Comparison of ENCODE assay signal across 10 mouse cellular contexts in the genomic region with DNA sequence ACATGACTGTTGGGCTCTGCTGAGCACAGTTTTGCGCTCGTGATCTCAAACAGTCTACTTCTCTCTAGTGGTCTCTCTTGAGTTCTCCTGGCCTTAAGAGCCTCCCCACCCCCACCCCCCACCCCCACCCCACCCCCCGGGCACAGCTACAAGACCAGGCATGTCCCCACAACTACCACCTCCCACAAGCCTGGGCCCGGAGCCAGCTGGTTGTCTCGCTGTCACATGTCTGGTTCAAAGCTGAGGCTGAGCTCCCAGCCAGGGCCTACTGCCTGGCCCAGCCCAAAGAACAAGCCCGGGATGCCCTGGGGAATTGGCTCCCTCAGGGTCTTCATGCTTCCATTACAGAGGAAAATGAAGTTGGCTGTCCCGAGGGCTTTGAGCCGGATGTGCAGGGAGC. TPM values are rescaled to one million over a fixed set of nuclear protein-coding genes. Genes with fewer than 3 reads are reported as not detected.
A peak's percentile ranks its signal among the peaks of the same experiment; 100 is the strongest.
DNase-seq lines count a peak whose midpoint lies in the region; ATAC-seq and TF ChIP-seq lines count a peak whose summit lies in the region.
"Had no signal": no experiment of that assay in that cellular context is flagged by ENCODE, and none has a peak within 500 bp of the region (broad histone marks: within the 10 kb centered on the region; RNA-seq: fewer than 3 reads in every experiment).

No protein-coding gene starts in this region.

- H3K4me3 ChIP-seq in midbrain, postnatal 0 days (ENCODE audit: low read depth, low read length), result no peak overlapping the region
- no peak overlapping the region for H3K4me3 ChIP-seq in midbrain, embryonic 16.5 days (ENCODE audit: low read depth, low read length)
- no peak overlapping the region for H3K4me3 ChIP-seq in lung, postnatal 0 days (ENCODE audit: low read depth, low read length)
- H3K4me3 ChIP-seq: erythroblast, embryonic 14.5 days had no signal

- no peak overlapping the region for H3K4me2 ChIP-seq in midbrain, postnatal 0 days (ENCODE audit: low read depth, low read length, poor library complexity, severe bottlenecking)
- no peak overlapping the region for H3K4me2 ChIP-seq in midbrain, embryonic 16.5 days (ENCODE audit: low read length)
- H3K4me2 ChIP-seq in lung, postnatal 0 days (replicated peaks; ENCODE audit: low read depth, low read length), result no peak overlapping the region

- no peak overlapping the region for H3K27ac ChIP-seq in midbrain, postnatal 0 days (ENCODE audit: low read depth, low read length)
- H3K27ac ChIP-seq in midbrain, embryonic 16.5 days (ENCODE audit: low read length), result no peak overlapping the region
- peak overlapping the region; percentile 61 for H3K27ac ChIP-seq in lung, postnatal 0 days (ENCODE audit: low read length)
- H3K27ac ChIP-seq: liver, embryonic 14.5 days had no signal

- H3K36me3 ChIP-seq in midbrain, postnatal 0 days (ENCODE audit: insufficient read depth, low read length), result no peaks in the 10 kb centered on the region
- no peaks in the 10 kb centered on the region for H3K36me3 ChIP-seq in midbrain, embryonic 16.5 days (ENCODE audit: control insufficient read depth, insufficient read depth, low read length)
- no peaks in the 10 kb centered on the region for H3K36me3 ChIP-seq in lung, postnatal 0 days (ENCODE audit: insufficient read depth, low read length)

- TF ChIP-seq CTCF in midbrain, postnatal 0 days (IDR thresholded peaks at IDR 0.05), result no peak
- no peak for TF ChIP-seq CTCF in lung, postnatal 0 days (IDR thresholded peaks at IDR 0.05)

- no peak overlapping the region for H3K9ac ChIP-seq in midbrain, postnatal 0 days (replicated peaks; ENCODE audit: low read length, poor library complexity, severe bottlenecking)
- H3K9ac ChIP-seq in midbrain, embryonic 16.5 days (ENCODE audit: low read depth, low read length), result no peak overlapping the region
- no peak overlapping the region for H3K9ac ChIP-seq in lung, postnatal 0 days (replicated peaks; ENCODE audit: low read depth)
- H3K9ac ChIP-seq: liver, embryonic 14.5 days had no signal

- peaks cover 4% of the 10 kb centered on the region; the same call in 1 of the 2 replicates for H3K4me1 ChIP-seq in midbrain, postnatal 0 days (ENCODE audit: insufficient read depth, low read length)
- H3K4me1 ChIP-seq in midbrain, embryonic 16.5 days (ENCODE audit: control insufficient read depth, insufficient read depth, low read length), result peaks cover 2% of the 10 kb centered on the region; the same call in 1 of the 2 replicates
- peaks cover 9% of the 10 kb centered on the region; the same call in 1 of the 2 replicates for H3K4me1 ChIP-seq in lung, postnatal 0 days (ENCODE audit: insufficient read depth, low read depth, low read length)

- TF ChIP-seq EP300 in lung, postnatal 0 days (IDR thresholded peaks at IDR 0.05), result no peak

- WGBS in midbrain, postnatal 0 days, result 52% methylated on average over 8 of the region's 8 CpGs
- WGBS in midbrain, embryonic 16.5 days, result 65% methylated on average over 8 of the region's 8 CpGs
- 34% methylated on average over 8 of the region's 8 CpGs for WGBS in lung, postnatal 0 days

- intact Hi-C loops in heart, postnatal 10 days (cut with DNase I), result no loop called here
- intact Hi-C loops in left cerebral cortex, postnatal 36 days (cut with DNase I), result no loop called here

- DNase-seq in adrenal gland, postnatal 25 days, result peak; percentile 31
- DNase-seq in adrenal gland, adult 18-20 months (ENCODE audit: low spot score in 2 of 2), result no peak
- DNase-seq in midbrain, postnatal 0 days (ENCODE audit: low spot score), result peak; percentile 65
- peak; percentile 63 to 65 for DNase-seq in heart, postnatal 10 days
- peak; percentile 44 for DNase-seq in lung, postnatal 0 days (ENCODE audit: low spot score)
- DNase-seq in B cell, adult 2 months, result no peak
- no peak for DNase-seq in left cerebral cortex, postnatal 36 days (ENCODE audit: low spot score in 2 of 2)

- H3K27me3 ChIP-seq in midbrain, postnatal 0 days (ENCODE audit: insufficient read depth, low read length), result peaks cover 11% of the 10 kb centered on the region
- H3K27me3 ChIP-seq in midbrain, embryonic 16.5 days (ENCODE audit: control insufficient read depth, insufficient read depth, low read depth, low read length), result peaks cover 11% of the 10 kb centered on the region
- no peaks in the 10 kb centered on the region for H3K27me3 ChIP-seq in lung, postnatal 0 days (replicated peaks; ENCODE audit: insufficient read depth, low read length)

- no peak for ATAC-seq in midbrain, postnatal 0 days (ENCODE audit: low FRiP score)
- no peak for ATAC-seq in midbrain, embryonic 16.5 days
- peak; percentile 64 for ATAC-seq in lung, postnatal 0 days

- H3K9me3 ChIP-seq in midbrain, postnatal 0 days (ENCODE audit: low read length), result no peaks in the 10 kb centered on the region
- H3K9me3 ChIP-seq in midbrain, embryonic 16.5 days (replicated peaks; ENCODE audit: control insufficient read depth, low read length, poor library complexity, severe bottlenecking), result no peaks in the 10 kb centered on the region
- no peaks in the 10 kb centered on the region for H3K9me3 ChIP-seq in lung, postnatal 0 days (ENCODE audit: low read length)

RNA-seq across cellular contexts. Expression of a gene that starts 15.7 kb away (rescaled TPM):
- total RNA-seq in adrenal gland, postnatal 25 days (2021), result 14.8 and 41.4 TPM in 2 replicates
- 10 to 100 TPM; 25.0 to 30.6 TPM for total RNA-seq in adrenal gland, adult 18-20 months (2021)
- total RNA-seq in midbrain, postnatal 0 days (2014; rRNA removed), result 17.4 and 24.9 TPM in 2 replicates
- polyA plus RNA-seq in midbrain, postnatal 0 days (2015; fragmentation: Nextera tagmentation; extraction: Ambion mirVana), result 26.4 and 30.3 TPM in 2 replicates
- polyA plus RNA-seq in midbrain, embryonic 16.5 days (2015; fragmentation: Nextera tagmentation; extraction: Ambion mirVana), result 10.3 and 12.0 TPM in 2 replicates
- total RNA-seq in heart, postnatal 10 days (2021), result 1 to 10 TPM; 3.4 to 4.2 TPM
- 26.0 and 27.0 TPM in 2 replicates for polyA plus RNA-seq in lung, postnatal 0 days (2015; fragmentation: Nextera tagmentation; extraction: Ambion mirVana)
- 10 to 100 TPM; 20.2 to 23.8 TPM for total RNA-seq in left cerebral cortex, postnatal 36 days (2021)

Comparison
In these comparisons a context has a peak if more than half of its experiments do, and no peak if none do; other contexts are left out.
1. DNase-seq: peak in adrenal gland, postnatal 25 days (single experiment), midbrain, postnatal 0 days (single experiment), heart, postnatal 10 days (2 of 2) and lung, postnatal 0 days (single experiment); none in adrenal gland, adult 18-20 months (0 of 2), B cell, adult 2 months (0 of 2) and left cerebral cortex, postnatal 36 days (0 of 2).